Mouse (Mus musculus) thymus, adult 2 months (tissue): ENCODE measurements at regions not wholly inside any gene's neighbourhood (a gene's known extent, or its start where the extent isn't known, plus 50 kb on each side); places are given as distances from the start of the nearest gene placed in this dataset.

Experiments used
- DNase-seq: peaks from one replicate; pipeline ENCODE4 v3.0.0; 2021
- H3K27ac ChIP-seq: fragments of 200-500 bp; 2 replicates; pipeline ENCODE4 v1.5.1; 2012; ENCODE audit warnings: low read length, control low read depth; ENCODE audit not compliant: control insufficient read depth, insufficient read depth
- H3K27me3 ChIP-seq: fragments of 200-500 bp; 2 replicates; pipeline ENCODE4 v1.6.1; 2012; ENCODE audit warnings: mild to moderate bottlenecking, low read length, moderate library complexity, mixed read lengths; ENCODE audit not compliant: control insufficient read depth, insufficient read depth
- H3K36me3 ChIP-seq: fragments of 200-500 bp; 2 replicates; pipeline ENCODE4 v1.6.1; 2012; ENCODE audit warnings: mild to moderate bottlenecking, low read length, moderate library complexity; ENCODE audit not compliant: control insufficient read depth, insufficient read depth
- H3K4me1 ChIP-seq: fragments of 200-500 bp; replicated peaks from 2 replicates; pipeline ENCODE4 v1.6.1; 2012; ENCODE audit warnings: low read length; ENCODE audit not compliant: control insufficient read depth, insufficient read depth
- H3K4me3 ChIP-seq: fragments of 200-500 bp; 2 replicates; pipeline ENCODE4 v1.5.1; 2012; ENCODE audit warnings: mild to moderate bottlenecking, low read length, control low read depth, moderate library complexity; ENCODE audit not compliant: control insufficient read depth, insufficient read depth
- CTCF ChIP-seq: fragments of 200-500 bp; IDR thresholded peaks from 2 replicates; pipeline ENCODE4 v1.5.1; 2012; ENCODE audit warnings: mild to moderate bottlenecking, control low read depth, low read length, moderate library complexity, borderline replicate concordance; ENCODE audit not compliant: control insufficient read depth, poor library complexity, insufficient read depth; ENCODE audit errors: extremely low read depth
- POLR2A ChIP-seq: fragments of 200-500 bp; IDR thresholded peaks from 2 replicates; pipeline ENCODE4 v1.6.1; 2012; ENCODE audit warnings: mild to moderate bottlenecking, low read length, control low read depth, moderate library complexity; ENCODE audit not compliant: control insufficient read depth, poor library complexity, insufficient read depth; ENCODE audit errors: extremely low read depth
- WGBS: fragments of 180-500 bp; shearing (Covaris S2); methylation state at CpG from one replicate; pipeline ENCODE4 v1.1.7; 2018; 5-methylcytosine and 5-hydroxymethylcytosine counted together

- no peak for DNase-seq
- H3K27ac ChIP-seq: no peak overlapping the region
- TF ChIP-seq POLR2A: no peak
- TF ChIP-seq CTCF: no peak
- no peaks in the 10 kb centered on the region for H3K36me3 ChIP-seq
- no peaks in the 10 kb centered on the region for H3K27me3 ChIP-seq
- WGBS: 79% methylated on average over 2 of the region's 2 CpGs
- no peaks in the 10 kb centered on the region for H3K4me1 ChIP-seq
- H3K4me3 ChIP-seq: no peak overlapping the region
Measured at GRCm38 (mm10) chr14:33691690-33692089, 102.7 kb downstream of the Ptpn20 start.

GRCm38 (mm10) chr14:33694224-33694623 is 105.2 kb downstream of the Ptpn20 start:
- DNase-seq: no peak
- no peaks in the 10 kb centered on the region for H3K27me3 ChIP-seq
- H3K27ac ChIP-seq: no peak overlapping the region
- no peaks in the 10 kb centered on the region for H3K4me1 ChIP-seq
- H3K36me3 ChIP-seq: no peaks in the 10 kb centered on the region
- TF ChIP-seq POLR2A (no peak), CTCF (no peak)
- no peak overlapping the region for H3K4me3 ChIP-seq
- WGBS: 76% methylated on average over 2 of the region's 2 CpGs

- Histone ChIP-seq H3K27ac (no peak overlapping the region), H3K4me1 (no peaks in the 10 kb centered on the region), H3K36me3 (no peaks in the 10 kb centered on the region), H3K4me3 (no peak overlapping the region), H3K27me3 (no peaks in the 10 kb centered on the region)
- peak; percentile 35 for DNase-seq
- no peak for TF ChIP-seq POLR2A
- TF ChIP-seq CTCF: peak; percentile 69; the same call in 1 of the 2 replicates
- 21% methylated on average over 8 of the region's 8 CpGs for WGBS
Measured at GRCm38 (mm10) chr14:33695362-33695982, 106.5 kb downstream of the Ptpn20 start.

GRCm38 (mm10) chr14:33696817-33697216 is 107.8 kb downstream of the Ptpn20 start:
- H3K4me3 ChIP-seq: no peak overlapping the region
- H3K36me3 ChIP-seq: no peaks in the 10 kb centered on the region
- no peak overlapping the region for H3K27ac ChIP-seq
- H3K27me3 ChIP-seq: no peaks in the 10 kb centered on the region
- no peaks in the 10 kb centered on the region for H3K4me1 ChIP-seq
- TF ChIP-seq POLR2A (no peak), CTCF (no peak)
- no peak for DNase-seq
- WGBS: 88% methylated on average over 3 of the region's 3 CpGs

- WGBS: 82% methylated on average over 13 of the region's 13 CpGs
- TF ChIP-seq CTCF: no peak
- no peak for TF ChIP-seq POLR2A
- no peaks in the 10 kb centered on the region for H3K36me3 ChIP-seq
- H3K4me3 ChIP-seq: no peak overlapping the region
- H3K27ac ChIP-seq: no peak overlapping the region
- DNase-seq: no peak
- no peaks in the 10 kb centered on the region for H3K27me3 ChIP-seq
- no peaks in the 10 kb centered on the region for H3K4me1 ChIP-seq
Measured at GRCm38 (mm10) chr14:33699777-33700438, 110.9 kb downstream of the Ptpn20 start.

GRCm38 (mm10) chr14:33707661-33708297 is 118.8 kb downstream of the Ptpn20 start:
- no peaks in the 10 kb centered on the region for H3K4me1 ChIP-seq

GRCm38 (mm10) chr14:33708298-33708665 is 119.3 kb downstream of the Ptpn20 start:
- DNase-seq: no peak
- 90% methylated on average over 4 of the region's 4 CpGs for WGBS
- Histone ChIP-seq H3K27ac (no peak overlapping the region), H3K4me3 (no peak overlapping the region), H3K36me3 (no peaks in the 10 kb centered on the region), H3K4me1 (no peaks in the 10 kb centered on the region), H3K27me3 (no peaks in the 10 kb centered on the region)
- TF ChIP-seq CTCF: no peak
- TF ChIP-seq POLR2A: no peak

More at GRCm38 (mm10) chr14:33707661-33708297, 118.8 kb downstream of the Ptpn20 start:
- no peak for DNase-seq
- Histone ChIP-seq H3K4me3 (no peak overlapping the region), H3K27me3 (no peaks in the 10 kb centered on the region), H3K36me3 (no peaks in the 10 kb centered on the region), H3K27ac (no peak overlapping the region)
- no peak for TF ChIP-seq CTCF
- TF ChIP-seq POLR2A: no peak
- WGBS: 87% methylated on average over 6 of the region's 6 CpGs
